7 mouse cellular contexts compared by ENCODE assay signal in genomic region chr4:149702210-149702979, GRCm38 (mm10). TPM values are rescaled to one million over a fixed set of nuclear protein-coding genes. Genes with fewer than 3 reads are reported as not detected.
DNase-seq lines count a peak whose midpoint lies in the region; ATAC-seq lines count a peak whose summit lies in the region.

Gene Pik3cd, minus strand, starts transcription at chr4:149702571.

- no peak within 1 kb of the TSS for H3K4me3 ChIP-seq in heart, embryonic 15.5 days
- H3K4me3 ChIP-seq in limb, embryonic 10.5 days, result no peak within 1 kb of the TSS

- H3K9ac ChIP-seq in heart, embryonic 15.5 days, result no peak within 1 kb of the TSS

- peaks cover 17% of the 10 kb centered on the region for H3K4me1 ChIP-seq in heart, embryonic 15.5 days (replicated peaks)
- peaks cover 14% of the 10 kb centered on the region for H3K4me1 ChIP-seq in limb, embryonic 10.5 days

- intact Hi-C loops in left cerebral cortex, postnatal 36 days (cut with DNase I), result no loop called here

- peak within 1 kb of the TSS; percentile 16 for H3K4me2 ChIP-seq in heart, embryonic 15.5 days

- H3K27me3 ChIP-seq in heart, embryonic 15.5 days, result 0 out of 2 replicates have a peak, but pooled peaks cover 3% of the 10 kb centered on the region
- H3K27me3 ChIP-seq in limb, embryonic 10.5 days (ENCODE audit: low read depth, poor library complexity, severe bottlenecking), result peaks cover 33% of the 10 kb centered on the region

- H3K36me3 ChIP-seq in heart, embryonic 15.5 days, result no peaks in the 10 kb centered on the region
- no peaks in the 10 kb centered on the region for H3K36me3 ChIP-seq in limb, embryonic 10.5 days

- peak; percentile 60 to 66 for DNase-seq in spleen, adult 18-20 months
- no peak for DNase-seq in spleen, adult 12 weeks (ENCODE audit: low spot score)
- DNase-seq in left cerebral cortex, postnatal 36 days (ENCODE audit: low spot score in 2 of 2), result no peak
- DNase-seq in naive thymus-derived CD4-positive, alpha-beta T cell, adult 2 months (ENCODE audit: low read depth), result peak; percentile 81
- no peak for DNase-seq in limb, embryonic 10.5 days (ENCODE audit: low spot score)
- DNase-seq in cerebellum, postnatal 25 days, result no peak

- WGBS in heart, embryonic 15.5 days, result 48% methylated on average over 19 of the region's 19 CpGs
- WGBS in limb, embryonic 10.5 days, result 73% methylated on average over 19 of the region's 19 CpGs

- peak within 1 kb of the TSS; percentile 40; the same call in 1 of the 2 replicates for H3K27ac ChIP-seq in heart, embryonic 15.5 days
- H3K27ac ChIP-seq in limb, embryonic 10.5 days, result no peak within 1 kb of the TSS

- no peaks in the 10 kb centered on the region for H3K9me3 ChIP-seq in heart, embryonic 15.5 days (replicated peaks)
- no peaks in the 10 kb centered on the region for H3K9me3 ChIP-seq in limb, embryonic 10.5 days (replicated peaks)

- no peak for ATAC-seq in heart, embryonic 15.5 days (replicated peaks; ENCODE audit: insufficient number of reproducible peaks, insufficient read depth, low FRiP score, low read depth)

RNA-seq across cellular contexts. Expression of gene Pik3cd, which starts in this region (rescaled TPM):
- polyA plus RNA-seq in heart, embryonic 15.5 days (2015; fragmentation: Nextera tagmentation; extraction: Ambion mirVana), result 3.1 and 8.4 TPM in 2 replicates
- 10 to 100 TPM; 23.2 to 24.2 TPM for total RNA-seq in left cerebral cortex, postnatal 36 days (2021)
- 2.7 and 3.4 TPM in 2 replicates for polyA plus RNA-seq in limb, embryonic 10.5 days (2016; fragmentation: Nextera tagmentation; extraction: Ambion mirVana)

Comparison
In these comparisons a context has a peak if more than half of its experiments do, and no peak if none do; other contexts are left out.
1. DNase-seq: peak in spleen, adult 18-20 months (2 of 2) and naive thymus-derived CD4-positive, alpha-beta T cell, adult 2 months (single experiment); none in spleen, adult 12 weeks (single experiment), left cerebral cortex, postnatal 36 days (0 of 2), limb, embryonic 10.5 days (single experiment) and cerebellum, postnatal 25 days (0 of 2).